Mouse (Mus musculus) erythroid progenitor cell, adult 5-6 weeks (primary cell): ENCODE data around the gene H2-K1. TPM values are rescaled to one million over a fixed set of nuclear protein-coding genes. Genes with fewer than 3 reads are reported as not detected.

Experiments
- ATAC-seq: replicated peaks from 2 replicates; pipeline ENCODE4 v1.8.0; 2016; ENCODE audit warnings: moderate number of reproducible peaks, mild to moderate bottlenecking, moderate TSS enrichment, inconsistent platforms; ENCODE audit not compliant: poor library complexity, low FRiP score, severe bottlenecking
- total RNA-seq, 2 experiments: library from RNA; stranded (forward) in 1 of 2; stranded (reverse) in 1 of 2; fragments of 150-400 nt in 1 of 2; fragments of 186-747, 209-891 nt in 1 of 2; gene quantifications; 2 replicates each; pipeline versions ENCODE4 v1.2.3 to v1.2.4; 2015 to 2017; ENCODE audit warnings: low replicate concordance in 2 of 2

H2-K1 gene
- total RNA-seq (2015; ENCODE audit: low replicate concordance) (315 and 400 TPM in 2 replicates), total RNA-seq (2017; ENCODE audit: low replicate concordance) (167 and 182 TPM in 2 replicates)

DNA sequence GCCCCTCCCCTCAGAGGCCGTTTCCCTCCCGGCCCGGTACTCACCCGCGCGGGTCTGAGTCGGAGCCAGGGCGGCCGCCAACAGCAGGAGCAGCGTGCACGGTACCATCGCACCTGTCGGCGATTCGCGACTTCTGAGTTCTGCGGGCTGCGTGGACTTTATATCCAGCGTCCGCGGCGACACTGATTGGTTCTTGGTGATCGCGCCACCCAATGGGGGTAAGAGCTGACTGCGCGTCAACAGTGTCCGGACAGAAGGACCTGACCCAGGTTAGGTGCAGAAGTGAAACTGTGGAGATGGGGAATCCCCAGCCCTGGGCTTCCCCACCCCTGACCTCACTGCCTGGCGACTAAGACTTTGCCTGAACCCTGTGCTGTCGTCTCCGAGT, at the start of gene H2-K1:
H2-K1 (minus strand) TSS at position 198 of the 388 bp plus-strand sequence.
- peak; percentile 88 for ATAC-seq

DNA sequence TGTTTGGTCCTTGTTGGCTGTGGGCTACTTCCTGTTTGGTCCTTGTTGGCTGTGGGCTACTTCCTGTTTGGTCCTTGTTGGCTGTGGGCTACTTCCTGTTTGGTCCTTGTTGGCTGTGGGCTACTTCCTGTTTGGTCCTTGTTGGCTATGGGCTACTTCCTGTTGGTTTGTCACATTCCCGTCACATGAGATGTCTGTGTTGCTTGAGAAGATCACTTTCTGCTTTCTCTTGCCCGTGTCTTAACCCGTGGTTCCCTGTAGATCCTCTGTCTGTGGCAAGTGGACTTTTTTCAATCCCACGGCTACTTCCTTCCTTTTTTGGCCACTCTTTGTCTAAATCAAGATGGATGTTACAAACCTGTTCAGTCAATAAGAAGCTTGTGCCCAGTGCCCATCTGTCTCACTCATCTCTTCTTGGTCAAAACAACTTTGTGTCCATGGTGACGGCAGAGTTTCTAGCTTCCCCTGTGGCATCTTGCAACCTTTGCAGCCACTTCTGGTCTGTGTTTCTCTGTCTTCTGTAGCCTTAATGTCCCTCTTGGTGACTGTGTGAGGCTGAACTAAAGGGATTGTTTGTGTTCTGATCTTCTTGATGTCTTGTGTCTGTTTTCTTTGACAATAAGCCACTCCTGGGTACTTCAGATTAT, 47.4 kb upstream of the H2-K1 start:
- ATAC-seq, result no peak

DNA sequence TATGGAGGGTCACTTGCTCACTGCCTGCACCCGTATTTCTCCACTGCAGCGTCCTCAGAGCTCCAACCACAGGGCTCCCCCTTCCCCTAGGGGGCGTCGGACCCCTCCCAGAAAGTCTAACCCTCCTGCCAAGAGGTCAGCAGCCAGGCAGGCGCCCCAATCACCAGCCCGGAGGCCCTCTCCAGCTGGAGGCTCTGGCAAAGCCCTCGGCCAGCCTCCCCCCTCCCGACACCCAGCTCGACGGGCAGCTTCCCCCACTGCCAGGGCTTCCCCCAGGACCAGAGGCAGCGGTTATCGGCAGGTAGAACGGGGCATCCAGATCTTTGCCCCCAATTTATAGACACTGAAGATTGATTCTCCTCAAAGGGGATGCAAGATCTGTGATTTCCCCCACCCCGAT, 45.8 kb upstream of the H2-K1 start:
- no peak for ATAC-seq

DNA sequence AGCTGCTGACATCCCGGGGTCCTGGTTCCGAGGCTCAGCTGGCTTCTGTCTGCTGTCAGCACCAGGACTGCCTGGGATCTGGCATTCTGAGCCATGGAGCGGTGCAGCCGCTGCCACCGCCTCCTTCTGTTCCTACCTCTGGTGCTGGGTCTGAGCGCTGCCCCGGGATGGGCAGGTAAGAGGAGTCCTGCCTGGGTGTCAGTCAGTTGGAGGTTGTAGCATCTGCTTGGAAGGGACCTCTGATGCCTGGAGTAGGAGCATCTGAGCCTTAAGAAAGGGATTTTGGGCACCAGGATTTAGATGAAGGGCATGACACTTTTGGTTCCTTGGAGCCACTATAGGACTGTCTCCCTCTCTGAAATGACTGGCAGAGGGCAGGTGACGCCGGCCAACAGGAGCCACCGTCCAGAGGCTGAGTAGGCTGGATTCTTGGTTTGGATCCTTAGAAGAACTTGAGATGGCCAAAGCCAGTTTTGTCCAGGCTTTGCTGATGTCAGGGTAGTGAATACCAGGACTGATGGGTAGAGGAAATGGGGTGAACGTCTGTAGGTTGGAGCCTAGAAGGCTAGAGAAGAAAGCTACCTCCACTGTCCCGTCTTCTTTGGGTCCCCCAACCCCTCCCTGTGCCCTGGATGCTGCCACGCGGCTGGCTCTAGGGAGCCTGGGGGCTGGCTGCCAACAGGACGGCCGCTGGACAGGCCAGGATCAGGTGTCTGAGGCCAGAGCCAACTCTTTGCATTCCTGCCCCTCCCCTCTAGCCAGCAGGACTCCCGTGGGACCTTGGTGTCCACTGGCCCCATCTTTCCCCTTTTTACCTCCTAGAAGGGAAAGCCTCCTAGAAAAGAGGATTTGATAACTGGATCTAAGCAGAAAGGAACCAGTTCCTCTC, 39.7 kb upstream of the H2-K1 start:
- no peak for ATAC-seq

DNA sequence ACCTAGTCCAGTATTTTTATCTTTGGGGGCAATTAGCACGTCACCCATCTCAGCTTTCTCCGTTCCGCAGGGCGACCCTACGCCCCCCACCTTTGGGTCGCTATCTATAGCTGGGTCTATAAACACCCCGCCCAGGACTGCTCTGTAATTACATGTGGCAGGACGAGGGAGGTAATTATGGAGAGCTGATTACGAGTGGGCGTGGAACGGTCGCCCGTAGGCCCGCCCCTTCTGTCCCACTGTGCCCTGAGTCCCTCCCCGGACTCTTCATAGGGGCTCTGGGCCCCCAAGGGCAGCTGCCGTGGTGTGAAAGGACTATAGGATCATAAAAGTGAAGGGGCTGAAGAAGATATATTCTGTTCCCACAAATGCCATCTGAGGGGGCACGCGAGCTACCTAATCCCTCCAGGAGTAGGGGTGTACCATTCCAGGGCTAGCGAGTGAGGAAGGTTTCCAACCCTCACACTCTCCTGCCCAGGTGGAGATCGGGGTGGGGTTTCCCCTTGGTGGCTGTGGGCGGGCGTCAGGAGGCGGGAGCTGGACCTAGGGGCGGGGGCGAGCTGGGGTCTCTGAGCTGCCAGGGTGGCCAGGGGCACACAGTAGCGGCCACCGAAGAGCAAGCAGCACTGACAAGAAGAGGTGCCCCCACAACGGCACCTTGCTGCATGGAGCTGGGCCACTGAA, 38.9 kb upstream of the H2-K1 start, which contains the start of gene Col11a2:
Col11a2 (plus strand) TSS at position 560 of the 684 bp plus-strand sequence.
- no peak for ATAC-seq

DNA sequence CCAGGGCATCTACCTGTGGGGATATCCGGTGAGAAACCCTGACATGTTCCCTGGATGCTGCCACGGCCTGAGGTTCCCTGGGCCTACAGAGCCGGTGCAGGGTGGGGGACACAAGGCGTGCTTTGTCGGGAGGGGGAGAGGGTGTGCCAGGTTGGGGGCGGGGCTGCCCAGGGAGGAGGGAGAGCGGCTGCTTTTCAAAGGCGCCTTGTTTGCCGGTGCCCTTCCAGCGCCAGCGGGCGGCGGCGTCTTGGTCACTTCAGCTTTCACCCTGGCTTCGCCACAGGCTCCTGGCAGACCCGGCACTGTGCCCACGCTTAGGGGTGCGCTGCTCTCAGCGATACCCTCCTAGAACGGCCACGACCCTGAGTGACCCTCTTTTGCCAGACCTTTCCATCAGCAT, 38.3 kb upstream of the H2-K1 start:
- ATAC-seq, result no peak

DNA sequence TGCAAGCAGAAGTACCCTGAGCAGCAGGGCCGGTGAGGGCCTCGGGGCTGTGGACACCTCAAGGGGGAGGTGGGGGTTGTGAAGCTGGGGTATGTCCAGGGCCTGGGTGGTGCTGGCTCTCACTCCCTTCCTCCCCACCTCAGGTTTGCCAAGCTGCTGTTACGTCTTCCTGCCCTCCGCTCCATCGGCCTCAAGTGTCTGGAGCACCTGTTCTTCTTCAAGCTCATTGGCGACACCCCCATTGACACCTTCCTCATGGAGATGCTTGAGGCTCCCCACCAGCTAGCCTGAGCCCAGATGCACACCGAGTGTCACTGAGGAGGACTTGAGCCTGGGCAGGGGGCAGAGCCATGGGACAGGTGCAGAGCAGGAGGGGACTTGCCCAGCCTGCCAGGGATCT, 37.1 kb upstream of the H2-K1 start:
- ATAC-seq, result no peak

DNA sequence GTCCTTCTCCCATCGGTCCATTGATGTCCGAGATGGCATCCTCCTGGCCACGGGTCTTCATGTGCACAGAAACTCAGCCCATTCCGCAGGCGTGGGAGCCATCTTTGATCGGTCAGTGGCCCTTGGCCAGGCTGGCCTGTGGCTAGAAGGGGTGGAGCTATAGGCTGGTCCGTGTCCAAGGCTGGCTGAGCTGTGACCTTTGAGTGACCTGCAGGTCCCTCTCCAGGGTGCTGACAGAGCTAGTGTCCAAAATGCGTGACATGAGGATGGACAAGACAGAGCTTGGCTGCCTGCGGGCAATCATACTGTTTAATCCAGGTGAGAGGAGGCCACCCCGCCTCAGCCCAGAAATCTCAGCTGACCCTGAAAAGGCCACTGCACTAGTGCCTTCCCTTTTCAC, 36.5 kb upstream of the H2-K1 start:
- no peak for ATAC-seq

DNA sequence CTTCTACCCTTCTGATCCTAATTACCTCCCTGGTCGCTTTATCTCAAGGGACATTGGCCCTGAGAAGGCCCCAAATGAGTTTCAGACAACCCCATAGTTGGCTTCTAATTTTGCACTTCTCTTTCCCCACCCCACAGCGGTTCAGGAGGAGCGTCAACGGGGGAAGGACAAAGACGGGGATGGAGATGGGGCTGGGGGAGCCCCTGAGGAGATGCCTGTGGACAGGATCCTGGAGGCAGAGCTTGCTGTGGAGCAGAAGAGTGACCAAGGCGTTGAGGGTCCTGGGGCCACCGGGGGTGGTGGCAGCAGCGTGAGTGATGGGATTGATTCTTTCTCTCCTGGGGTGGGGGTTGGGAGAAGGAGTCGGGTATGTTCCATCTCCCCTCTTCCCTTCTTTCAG, 35.4 kb upstream of the H2-K1 start:
- ATAC-seq, result no peak

DNA sequence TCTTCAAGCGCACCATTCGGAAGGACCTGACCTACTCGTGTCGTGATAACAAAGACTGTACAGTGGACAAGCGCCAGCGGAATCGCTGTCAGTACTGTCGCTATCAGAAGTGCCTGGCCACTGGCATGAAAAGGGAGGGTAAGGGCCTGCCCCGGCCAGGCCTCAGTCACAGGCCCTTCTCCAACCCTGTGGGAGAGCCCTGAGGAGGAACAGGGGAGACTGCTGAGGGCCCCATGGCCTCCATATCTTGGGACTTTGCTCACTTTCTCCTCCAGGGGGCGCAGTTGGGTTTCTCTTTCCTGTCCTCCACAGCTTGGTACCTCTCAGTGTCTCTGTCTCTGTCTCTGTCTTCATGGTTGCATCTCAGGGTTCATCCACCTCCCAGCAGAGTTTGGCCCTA, 33.9 kb upstream of the H2-K1 start:
- ATAC-seq, result peak; percentile 54

DNA sequence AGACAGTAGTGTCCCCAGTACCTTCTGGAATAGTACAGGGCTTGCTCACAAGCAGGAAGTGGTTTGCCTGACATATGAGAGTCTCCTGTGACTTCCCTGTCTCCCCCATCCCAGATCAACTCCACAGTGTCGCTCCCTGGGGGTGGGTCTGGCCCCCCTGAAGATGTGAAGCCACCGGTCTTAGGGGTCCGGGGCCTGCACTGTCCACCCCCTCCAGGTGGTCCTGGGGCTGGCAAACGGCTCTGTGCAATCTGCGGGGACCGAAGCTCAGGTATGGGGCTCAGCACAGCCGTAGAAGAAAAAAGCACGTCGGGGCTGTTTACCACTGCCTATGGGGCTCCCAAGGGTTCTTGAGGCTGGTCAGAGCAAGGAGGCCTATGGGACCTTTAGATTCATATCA, 33.3 kb upstream of the H2-K1 start:
- no peak for ATAC-seq

DNA sequence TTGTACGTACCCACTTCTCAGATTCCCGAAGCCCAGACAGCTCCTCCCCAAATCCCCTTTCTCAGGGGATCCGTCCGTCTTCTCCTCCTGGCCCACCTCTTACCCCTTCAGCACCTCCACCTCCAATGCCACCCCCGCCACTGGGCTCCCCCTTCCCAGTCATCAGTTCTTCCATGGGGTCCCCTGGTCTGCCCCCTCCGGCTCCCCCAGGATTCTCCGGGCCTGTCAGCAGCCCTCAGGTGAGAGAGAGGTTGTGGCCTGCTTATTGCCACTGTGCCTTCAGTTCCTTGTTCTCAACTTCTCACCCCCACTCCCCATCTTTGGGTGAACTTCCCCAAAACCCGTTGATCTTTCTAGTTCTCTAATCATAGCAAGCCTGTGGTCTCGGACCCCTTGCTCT, 32.7 kb upstream of the H2-K1 start:
- ATAC-seq, result no peak

DNA sequence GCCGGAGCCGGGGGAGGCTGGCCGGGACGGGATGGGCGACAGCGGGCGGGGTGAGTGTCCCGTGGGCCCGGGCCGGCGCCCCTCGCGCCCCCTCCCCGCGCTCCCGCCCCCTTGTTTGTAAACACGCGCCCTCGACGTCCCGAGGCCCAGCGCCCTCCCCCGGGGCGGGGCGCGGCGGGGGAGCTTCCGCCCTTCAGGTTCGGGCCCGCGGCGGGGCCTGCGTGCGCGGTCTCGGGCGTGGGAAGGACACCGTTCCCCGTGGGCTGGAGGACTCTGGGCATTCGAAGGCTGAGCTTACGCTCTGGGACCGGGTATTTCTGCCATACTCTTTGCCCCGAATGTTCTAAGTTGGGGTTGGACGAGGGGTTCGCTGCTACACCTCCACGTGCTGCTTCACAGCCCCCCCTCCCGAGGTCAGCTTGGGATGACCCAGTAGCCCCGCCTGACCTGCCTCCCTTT, 32.1 kb upstream of the H2-K1 start:
- peak; percentile 30; the same call in 1 of the 2 replicates for ATAC-seq

DNA sequence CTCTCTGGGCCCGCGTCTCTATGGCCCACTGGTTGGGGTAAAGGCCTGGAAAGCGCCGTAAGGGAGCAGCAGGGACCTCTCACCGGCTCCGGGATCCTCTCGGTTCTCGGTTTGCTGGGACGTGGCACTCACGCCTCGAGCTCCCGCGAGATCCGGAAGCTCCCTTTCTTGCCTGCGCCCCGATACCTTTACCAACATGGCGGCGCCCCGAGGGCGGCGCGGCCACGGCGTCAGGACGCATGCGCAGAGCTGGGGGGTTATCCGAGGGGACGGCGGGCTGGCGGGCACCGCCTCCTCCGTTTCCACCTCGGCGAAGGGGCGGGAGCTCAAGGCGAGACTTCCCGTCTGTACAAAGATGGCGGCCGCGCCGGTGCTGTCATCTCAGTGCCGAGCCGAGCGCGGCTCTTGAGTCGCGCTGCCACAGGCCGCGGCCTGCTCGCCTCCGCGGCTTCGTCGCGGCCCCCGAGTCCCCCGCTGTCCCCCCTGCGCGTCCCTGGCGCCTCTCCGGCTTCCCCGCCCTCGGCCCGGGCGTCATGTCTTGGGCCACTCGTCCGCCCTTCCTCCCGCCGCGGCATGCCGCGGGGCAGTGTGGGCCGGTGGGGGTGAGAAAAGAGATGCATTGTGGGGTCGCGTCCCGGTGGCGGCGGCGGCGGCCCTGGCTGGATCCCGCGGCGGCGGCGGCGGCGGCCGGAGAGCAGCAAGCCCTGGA, 31.5 kb upstream of the H2-K1 start, which contains the start of the genes Slc39a7 and Rxrb:
Slc39a7 (minus strand) TSS at position 218 of the 709 bp plus-strand sequence.
Rxrb (plus strand) TSS at position 348 of the 709 bp plus-strand sequence.
- ATAC-seq, result peak; percentile 78

DNA sequence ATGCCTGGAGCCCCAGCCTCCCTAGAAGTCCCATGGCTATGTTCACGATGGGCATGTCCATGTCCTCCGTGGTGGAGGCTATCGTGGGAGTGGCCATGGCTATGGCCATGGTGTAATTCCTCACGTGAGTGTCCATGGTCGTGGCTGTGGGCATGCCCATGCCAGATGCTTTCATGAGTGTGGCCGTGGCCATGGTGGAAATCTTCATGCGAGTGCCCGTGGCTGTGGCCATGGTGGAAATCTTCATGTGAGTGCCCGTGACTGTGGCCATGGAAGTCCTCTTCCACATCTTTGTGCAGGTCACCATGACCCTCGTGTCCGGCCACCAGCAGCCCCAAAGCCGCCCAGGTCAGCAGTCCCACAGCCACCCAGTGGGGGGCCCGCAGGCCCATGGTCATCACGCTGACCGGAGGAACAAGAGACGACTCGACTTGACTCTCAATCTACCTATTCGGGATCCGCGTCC, 30.7 kb upstream of the H2-K1 start:
- peak; percentile 5; the same call in 1 of the 2 replicates for ATAC-seq

DNA sequence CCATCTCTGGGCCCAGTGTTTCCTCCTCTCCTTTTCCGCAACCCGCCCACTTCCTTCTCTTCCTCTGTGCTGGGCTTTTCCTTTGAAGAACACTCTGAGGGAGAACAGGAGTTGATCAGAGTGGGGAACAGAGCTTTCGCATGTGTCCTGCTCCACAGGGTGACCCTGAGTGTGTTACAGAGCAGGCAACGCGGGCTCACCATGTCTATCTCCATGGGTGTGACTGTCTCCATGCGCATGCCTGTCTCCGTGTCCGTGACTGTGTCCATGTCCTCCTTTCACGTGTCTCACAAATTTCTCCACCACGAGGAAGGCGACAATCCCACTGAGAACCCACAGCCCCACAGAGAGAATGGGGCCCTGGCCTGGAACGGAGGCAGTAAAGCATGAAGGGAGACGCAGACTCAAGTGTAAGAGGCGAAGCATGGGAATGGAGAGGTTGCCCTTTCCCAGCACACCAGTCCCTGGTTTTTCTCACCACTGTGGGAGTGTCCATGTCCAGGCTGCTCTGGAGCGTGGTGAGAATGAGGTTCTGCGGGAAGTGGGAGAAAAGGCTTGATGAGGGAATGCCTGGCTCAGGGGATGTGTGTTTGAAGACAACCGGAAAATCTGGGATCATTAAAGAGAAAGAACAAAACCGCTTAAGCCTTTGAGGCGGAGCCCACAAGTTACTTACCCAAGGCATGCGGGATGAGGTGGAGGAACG, 29.9 kb upstream of the H2-K1 start:
- no peak for ATAC-seq

DNA sequence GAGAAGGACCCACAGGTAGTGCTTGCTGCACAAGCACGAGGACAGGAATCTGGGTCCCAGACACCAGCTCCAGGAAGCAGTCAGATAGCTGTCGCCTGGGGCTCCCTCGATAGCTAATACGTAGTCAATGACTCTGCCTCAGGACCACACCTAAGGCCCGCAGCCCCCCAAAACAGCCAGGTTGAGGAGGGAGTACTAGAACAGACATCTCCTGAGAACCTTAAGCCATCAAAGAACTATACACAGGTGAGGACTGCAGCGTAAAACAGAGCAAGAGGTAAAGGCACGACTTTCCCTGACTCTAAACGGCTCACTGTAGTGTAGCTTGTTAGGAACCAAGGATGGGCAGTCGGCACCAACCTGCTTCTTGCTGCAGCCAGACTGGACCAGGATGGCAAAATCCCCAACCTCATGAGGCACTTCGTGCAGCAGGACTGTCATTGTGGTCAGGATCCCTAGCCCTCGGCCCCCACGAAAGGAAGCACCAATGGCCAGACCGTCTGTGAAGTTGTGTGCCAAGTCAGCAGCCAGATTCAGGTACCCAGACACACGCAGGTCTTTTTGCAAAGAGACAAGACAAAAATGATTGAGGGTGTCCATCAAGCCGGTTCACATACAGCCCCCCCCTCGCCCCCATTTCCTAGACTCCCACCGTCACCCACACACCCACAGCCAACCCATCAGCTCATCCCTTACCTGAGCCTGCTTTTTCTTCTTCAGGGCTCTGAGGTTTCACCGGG, 29.2 kb upstream of the H2-K1 start:
- ATAC-seq, result no peak

DNA sequence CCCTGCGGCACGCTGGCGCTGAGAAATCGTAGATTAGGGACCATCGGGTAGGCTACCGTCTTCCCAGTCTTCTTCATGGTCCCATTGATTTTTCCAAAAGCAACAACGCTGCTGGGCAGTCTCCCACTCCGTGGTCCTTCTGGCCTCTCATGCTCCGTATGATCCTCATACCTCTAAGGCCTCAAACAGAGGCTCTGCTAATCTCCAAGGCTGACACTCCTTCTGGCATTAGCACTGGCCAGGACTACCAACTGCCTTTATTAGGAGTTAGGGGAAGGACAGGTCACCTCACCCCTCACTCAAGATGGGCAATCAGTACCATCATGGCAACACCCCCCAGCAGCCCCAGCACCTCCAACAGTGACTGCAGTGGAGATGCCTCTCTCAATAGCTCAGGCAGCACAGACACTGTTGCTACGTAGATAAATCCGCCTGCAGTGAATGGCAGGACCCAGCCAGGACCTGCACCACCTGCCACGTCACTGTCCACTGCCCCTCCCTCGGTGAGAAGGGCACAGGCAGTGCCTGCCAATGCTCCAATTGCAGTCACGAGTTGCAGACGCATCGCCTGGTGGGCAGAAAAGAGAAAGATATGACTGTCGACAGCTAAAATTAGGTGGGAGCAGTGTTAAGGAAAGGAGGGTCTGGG, 28.5 kb upstream of the H2-K1 start:
- ATAC-seq, result no peak
